Mouse (Mus musculus) forebrain, embryonic 16.5 days (tissue): ENCODE measurements around the gene Grid1. TPM values are rescaled to one million over a fixed set of nuclear protein-coding genes. Genes with fewer than 3 reads are reported as not detected.

ENCODE experiments used
- ATAC-seq: fragments of 200-750 bp; cut with Nextera tagmentation; 2 replicates; pipeline ENCODE4 v1.8.0; 2017; ENCODE audit warnings: mild to moderate bottlenecking, moderate library complexity
- H3K27ac ChIP-seq: fragments of 300-500 bp; sonication (generic); 2 replicates; pipeline ENCODE4 v1.5.1; 2014; ENCODE audit warnings: low read length, control low read depth
- H3K27me3 ChIP-seq: fragments of 300-500 bp; sonication (generic); replicated peaks from 2 replicates; pipeline ENCODE4 v1.6.1; 2014; ENCODE audit warnings: low read length; ENCODE audit not compliant: control insufficient read depth, insufficient read depth
- H3K36me3 ChIP-seq: fragments of 300-500 bp; sonication (generic); 2 replicates; pipeline ENCODE4 v1.6.1; 2014; ENCODE audit not compliant: control insufficient read depth, insufficient read depth
- H3K4me1 ChIP-seq: fragments of 300-500 bp; sonication (generic); replicated peaks from 2 replicates; pipeline ENCODE4 v1.6.1; 2014; ENCODE audit warnings: low read length; ENCODE audit not compliant: control insufficient read depth, insufficient read depth
- H3K4me2 ChIP-seq: fragments of 300-500 bp; sonication (generic); 2 replicates; pipeline ENCODE4 v1.6.1; 2014; ENCODE audit warnings: mild to moderate bottlenecking, low read length, control low read depth
- H3K4me3 ChIP-seq: fragments of 300-500 bp; sonication (generic); replicated peaks from 2 replicates; pipeline ENCODE4 v1.5.1; 2014; ENCODE audit warnings: mild to moderate bottlenecking, low read length, control low read depth
- H3K9ac ChIP-seq: fragments of 300-500 bp; sonication (generic); replicated peaks from 2 replicates; pipeline ENCODE4 v1.6.1; 2014; ENCODE audit warnings: low read depth, low read length, control low read depth
- H3K9me3 ChIP-seq: fragments of 300-500 bp; sonication (generic); 2 replicates; pipeline ENCODE4 v1.6.1; 2016; ENCODE audit warnings: low read length; ENCODE audit not compliant: control insufficient read depth
- WGBS: fragments of 180-500 bp; shearing (Covaris S2); extraction: QIAGEN DNeasy Blood & Tissue Kit; methylation state at CpG from one replicate; pipeline ENCODE4 v1.1.7; 2014; 5-methylcytosine and 5-hydroxymethylcytosine counted together
- polyA plus RNA-seq: library from polyadenylated mRNA; unstranded; fragments of >200 nt; fragmentation: Nextera tagmentation; extraction: Ambion mirVana; gene quantifications from 2 replicates; pipeline ENCODE4 v1.2.1, GENCODE M21; 2015

The Grid1 gene
- polyA plus RNA-seq, 1 experiment from 2014 or later = 4.5 TPM

GRCm38 (mm10) chr14:35097166-35097565, 277.3 kb downstream of the Grid1 start:
- Histone ChIP-seq H3K9me3 (no peaks in the 10 kb centered on the region), H3K27ac (no peak overlapping the region), H3K4me1 (peaks cover 14% of the 10 kb centered on the region), H3K4me2 (no peak overlapping the region), H3K36me3 (no peaks in the 10 kb centered on the region), H3K9ac (no peak overlapping the region), H3K4me3 (no peak overlapping the region), H3K27me3 (0 out of 2 replicates have a peak, but pooled peaks cover 3% of the 10 kb centered on the region)
- no peak for ATAC-seq
- 87% methylated on average over 5 of the region's 5 CpGs for WGBS

DNA sequence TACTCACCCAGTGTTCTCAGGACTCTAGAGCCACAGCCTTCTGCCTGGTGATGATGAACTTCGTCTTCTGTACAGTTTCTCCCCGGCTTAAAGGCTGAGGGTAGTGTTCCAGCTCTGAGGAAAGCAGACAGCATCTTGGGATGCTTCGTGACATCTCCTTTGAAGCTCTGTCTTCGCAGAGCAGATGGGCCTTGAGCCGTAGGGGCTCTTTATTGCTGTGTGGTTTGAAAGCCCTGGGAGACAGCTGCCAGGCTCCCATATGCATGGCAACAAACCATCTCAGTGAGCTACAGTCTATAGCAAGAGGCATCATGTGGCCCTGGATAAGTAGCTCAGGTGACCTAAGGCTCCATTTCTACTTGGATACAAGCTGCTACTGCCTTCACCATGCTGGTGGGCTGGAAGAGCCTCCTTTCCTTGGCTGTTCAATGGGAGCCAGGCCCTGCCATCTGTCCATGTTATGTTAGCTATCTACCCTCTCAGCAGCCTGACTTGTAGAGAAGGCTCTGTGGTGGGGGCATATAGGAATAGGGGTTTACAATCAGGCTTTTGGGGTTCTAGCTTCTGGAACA, 283.8 kb downstream of the Grid1 start:
- no peak overlapping the region for H3K4me3 ChIP-seq
- no peaks in the 10 kb centered on the region for H3K4me1 ChIP-seq
- H3K4me2 ChIP-seq = no peak overlapping the region
- 88% methylated on average over 5 of the region's 5 CpGs for WGBS
- no peak overlapping the region for H3K27ac ChIP-seq
- no peaks in the 10 kb centered on the region for H3K9me3 ChIP-seq
- ATAC-seq = no peak
- H3K27me3 ChIP-seq = 0 out of 2 replicates have a peak, but pooled peaks cover 3% of the 10 kb centered on the region
- H3K9ac ChIP-seq = no peak overlapping the region
- H3K36me3 ChIP-seq = no peaks in the 10 kb centered on the region

- no peak overlapping the region for H3K27ac ChIP-seq
- ATAC-seq = no peak
- 83% methylated on average over 3 of the region's 3 CpGs for WGBS
- peaks cover 5% of the 10 kb centered on the region; the same call in 1 of the 2 replicates for H3K4me1 ChIP-seq
- no peaks in the 10 kb centered on the region for H3K36me3 ChIP-seq
- H3K4me3 ChIP-seq = no peak overlapping the region
- H3K9me3 ChIP-seq = no peaks in the 10 kb centered on the region
- no peak overlapping the region for H3K9ac ChIP-seq
- H3K4me2 ChIP-seq = no peak overlapping the region
- no peaks in the 10 kb centered on the region for H3K27me3 ChIP-seq
Observed at GRCm38 (mm10) chr14:35107596-35107995, 287.7 kb downstream of the Grid1 start.

DNA sequence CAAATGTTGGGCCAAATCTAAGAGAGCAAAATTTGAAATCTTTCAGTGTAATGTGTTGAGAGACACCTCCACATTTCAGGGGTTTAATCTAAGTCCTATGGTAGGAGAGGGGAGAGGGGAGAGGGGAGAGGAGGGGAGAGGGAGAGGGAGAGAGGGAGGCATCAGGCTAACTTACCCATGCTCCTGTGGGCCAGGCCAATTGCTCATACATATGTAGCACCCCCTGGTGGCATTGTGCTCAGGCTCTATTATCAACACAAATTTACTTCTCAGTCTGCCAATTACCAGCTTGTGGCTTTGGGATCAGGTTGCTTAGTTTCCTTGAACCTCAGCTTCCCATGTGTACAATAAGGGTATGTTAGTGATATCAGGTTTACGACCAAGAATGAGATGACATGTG, 291.0 kb downstream of the Grid1 start:
- H3K4me1 ChIP-seq = peaks cover 10% of the 10 kb centered on the region
- no peaks in the 10 kb centered on the region for H3K36me3 ChIP-seq
- H3K27me3 ChIP-seq = 0 out of 2 replicates have a peak, but pooled peaks cover 4% of the 10 kb centered on the region
- no peak overlapping the region for H3K9ac ChIP-seq
- no peaks in the 10 kb centered on the region for H3K9me3 ChIP-seq
- H3K27ac ChIP-seq = no peak overlapping the region
- no peak overlapping the region for H3K4me3 ChIP-seq
- ATAC-seq = 0 out of 2 replicates have a peak, but pooled peaks have one; percentile 8
- no peak overlapping the region for H3K4me2 ChIP-seq
- WGBS = 29% methylated on average over 1 of the region's 1 CpGs

GRCm38 (mm10) chr14:35112327-35113275, 292.7 kb downstream of the Grid1 start:
- peaks cover 10% of the 10 kb centered on the region for H3K4me1 ChIP-seq
- no peak overlapping the region for H3K4me2 ChIP-seq
- no peaks in the 10 kb centered on the region for H3K36me3 ChIP-seq
- 13% methylated on average over 11 of the region's 11 CpGs for WGBS
- no peak overlapping the region for H3K4me3 ChIP-seq
- no peaks in the 10 kb centered on the region for H3K9me3 ChIP-seq
- H3K27me3 ChIP-seq = 0 out of 2 replicates have a peak, but pooled peaks cover 4% of the 10 kb centered on the region
- no peak overlapping the region for H3K9ac ChIP-seq
- no peak overlapping the region for H3K27ac ChIP-seq
- ATAC-seq = peak; percentile 90

DNA sequence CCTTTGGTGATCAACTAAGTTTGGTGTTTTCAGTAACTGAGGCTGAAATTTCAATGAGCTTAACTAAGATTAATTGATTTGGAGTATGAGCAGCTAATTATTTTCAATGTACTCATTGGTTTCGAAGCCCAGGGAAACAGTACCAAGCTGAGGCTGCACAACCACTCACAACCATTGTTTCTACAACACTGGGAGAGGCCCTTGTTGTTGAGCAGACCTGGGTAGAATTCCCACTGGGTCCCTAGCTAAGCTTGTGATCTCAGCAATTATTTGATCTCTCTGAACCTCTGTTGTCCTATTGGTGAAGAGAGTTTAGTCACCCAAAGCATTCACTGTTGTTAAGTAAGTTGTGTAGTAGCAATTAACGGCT, 293.4 kb downstream of the Grid1 start:
- no peaks in the 10 kb centered on the region for H3K36me3 ChIP-seq
- WGBS = 22% methylated on average over 2 of the region's 2 CpGs
- peak; percentile 51 for ATAC-seq
- 0 out of 2 replicates have a peak, but pooled peaks cover 4% of the 10 kb centered on the region for H3K27me3 ChIP-seq
- no peak overlapping the region for H3K27ac ChIP-seq
- H3K4me2 ChIP-seq = no peak overlapping the region
- H3K9ac ChIP-seq = no peak overlapping the region
- no peaks in the 10 kb centered on the region for H3K9me3 ChIP-seq
- no peak overlapping the region for H3K4me3 ChIP-seq
- H3K4me1 ChIP-seq = peaks cover 10% of the 10 kb centered on the region

GRCm38 (mm10) chr14:35115913-35116312, 296.0 kb downstream of the Grid1 start:
- Histone ChIP-seq H3K4me3 (no peak overlapping the region), H3K27me3 (0 out of 2 replicates have a peak, but pooled peaks cover 6% of the 10 kb centered on the region), H3K4me1 (peaks cover 10% of the 10 kb centered on the region), H3K4me2 (no peak overlapping the region), H3K9me3 (no peaks in the 10 kb centered on the region), H3K9ac (no peak overlapping the region), H3K27ac (no peak overlapping the region), H3K36me3 (no peaks in the 10 kb centered on the region)
- no peak for ATAC-seq
- WGBS = 61% methylated on average over 3 of the region's 3 CpGs

GRCm38 (mm10) chr14:35120089-35120488, 300.2 kb downstream of the Grid1 start:
- Histone ChIP-seq H3K4me1 (no peaks in the 10 kb centered on the region), H3K4me3 (no peak overlapping the region), H3K36me3 (no peaks in the 10 kb centered on the region), H3K27ac (no peak overlapping the region), H3K27me3 (0 out of 2 replicates have a peak, but pooled peaks cover 5% of the 10 kb centered on the region), H3K4me2 (no peak overlapping the region), H3K9ac (no peak overlapping the region), H3K9me3 (no peaks in the 10 kb centered on the region)
- ATAC-seq = no peak
- 73% methylated on average over 2 of the region's 2 CpGs for WGBS

- Histone ChIP-seq H3K9ac (no peak overlapping the region), H3K4me2 (no peak overlapping the region), H3K4me1 (no peaks in the 10 kb centered on the region), H3K9me3 (no peaks in the 10 kb centered on the region), H3K36me3 (no peaks in the 10 kb centered on the region), H3K27me3 (0 out of 2 replicates have a peak, but pooled peaks cover 2% of the 10 kb centered on the region), H3K4me3 (no peak overlapping the region), H3K27ac (no peak overlapping the region)
- no peak for ATAC-seq
- 90% methylated on average over 4 of the region's 4 CpGs for WGBS
Observed at GRCm38 (mm10) chr14:35120905-35121304, 301.0 kb downstream of the Grid1 start.
